Mouse (Mus musculus): ENCODE measurements around the gene Anp32b. TPM values are rescaled to one million over a fixed set of nuclear protein-coding genes. Genes with fewer than 3 reads are reported as not detected.

The Anp32b gene
- polyA plus RNA-seq, 1 experiment from 2014 or later: 403 TPM

DNA sequence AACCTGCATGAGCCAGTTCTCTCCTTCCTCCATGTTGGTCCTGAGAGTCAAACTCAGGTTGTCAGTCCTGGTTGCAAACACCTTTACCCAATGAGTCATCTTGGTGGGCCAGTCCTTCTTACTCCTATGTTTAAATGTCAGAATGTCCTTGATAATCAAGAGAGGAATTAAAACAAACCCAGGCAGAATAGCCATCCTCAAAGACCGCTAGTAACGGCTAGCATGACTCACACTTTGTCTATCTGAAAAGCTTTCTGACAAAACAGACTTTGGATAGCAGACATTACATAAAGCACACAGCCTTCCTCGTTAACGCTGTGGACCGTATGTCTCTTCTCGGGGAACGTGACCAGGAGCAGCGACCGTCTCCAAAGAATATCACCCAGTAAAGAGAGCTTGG, 31.9 kb upstream of the Anp32b start:
- H3K27me3 ChIP-seq (ENCODE audit: control insufficient read depth, insufficient read depth, low read length): no peaks in the 10 kb centered on the region
- no peak overlapping the region for H3K4me2 ChIP-seq (ENCODE audit: low read depth, severe bottlenecking)
- H3K36me3 ChIP-seq (ENCODE audit: control insufficient read depth, insufficient read depth, low read length): no peaks in the 10 kb centered on the region
- H3K27ac ChIP-seq (replicated peaks; ENCODE audit: low read depth, low read length): no peak overlapping the region
- no peaks in the 10 kb centered on the region for H3K9me3 ChIP-seq (ENCODE audit: control insufficient read depth, low read length)
- no peak for DNase-seq (ENCODE audit: low spot score)
- ATAC-seq (ENCODE audit: insufficient number of reproducible peaks, low FRiP score, low TSS enrichment, low read depth): no peak
- H3K4me1 ChIP-seq (ENCODE audit: control insufficient read depth, insufficient read depth, low read length): no peaks in the 10 kb centered on the region
- no peak overlapping the region for H3K4me3 ChIP-seq (ENCODE audit: low read depth, low read length)
- no peak overlapping the region for H3K9ac ChIP-seq (ENCODE audit: low read length)
- WGBS: 89% methylated on average over 9 of the region's 9 CpGs

DNA sequence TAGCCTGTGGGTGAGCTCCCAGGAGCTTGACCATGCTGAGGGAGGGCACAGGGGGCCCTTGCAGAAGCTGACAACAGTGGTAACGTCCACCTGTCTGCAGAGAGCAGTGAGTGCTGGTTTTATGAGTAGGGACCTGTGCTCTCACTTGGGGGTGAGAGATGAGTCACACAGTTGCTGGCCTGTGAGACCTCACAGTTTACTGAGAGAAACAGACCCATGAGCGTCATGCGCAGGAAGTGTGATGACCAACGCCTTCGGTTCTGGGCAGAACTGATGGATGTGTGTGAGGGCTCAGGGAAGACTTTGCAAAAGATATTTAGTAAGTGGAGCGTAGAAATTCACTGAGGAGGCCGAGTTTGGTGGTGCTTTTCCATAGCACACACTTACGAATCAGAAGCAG, 28.1 kb upstream of the Anp32b start:
- Histone ChIP-seq H3K9me3 (ENCODE audit: control insufficient read depth, low read length) (no peaks in the 10 kb centered on the region), H3K4me2 (ENCODE audit: low read depth, severe bottlenecking) (no peak overlapping the region), H3K4me3 (ENCODE audit: low read depth, low read length) (no peak overlapping the region), H3K4me1 (ENCODE audit: control insufficient read depth, insufficient read depth, low read length) (no peaks in the 10 kb centered on the region), H3K36me3 (ENCODE audit: control insufficient read depth, insufficient read depth, low read length) (no peaks in the 10 kb centered on the region), H3K9ac (ENCODE audit: low read length) (no peak overlapping the region), H3K27me3 (ENCODE audit: control insufficient read depth, insufficient read depth, low read length) (no peaks in the 10 kb centered on the region), H3K27ac (replicated peaks; ENCODE audit: low read depth, low read length) (no peak overlapping the region)
- 58% methylated on average over 8 of the region's 8 CpGs for WGBS
- DNase-seq (ENCODE audit: low spot score) (no peak), ATAC-seq (ENCODE audit: insufficient number of reproducible peaks, low FRiP score, low TSS enrichment, low read depth) (no peak)

DNA sequence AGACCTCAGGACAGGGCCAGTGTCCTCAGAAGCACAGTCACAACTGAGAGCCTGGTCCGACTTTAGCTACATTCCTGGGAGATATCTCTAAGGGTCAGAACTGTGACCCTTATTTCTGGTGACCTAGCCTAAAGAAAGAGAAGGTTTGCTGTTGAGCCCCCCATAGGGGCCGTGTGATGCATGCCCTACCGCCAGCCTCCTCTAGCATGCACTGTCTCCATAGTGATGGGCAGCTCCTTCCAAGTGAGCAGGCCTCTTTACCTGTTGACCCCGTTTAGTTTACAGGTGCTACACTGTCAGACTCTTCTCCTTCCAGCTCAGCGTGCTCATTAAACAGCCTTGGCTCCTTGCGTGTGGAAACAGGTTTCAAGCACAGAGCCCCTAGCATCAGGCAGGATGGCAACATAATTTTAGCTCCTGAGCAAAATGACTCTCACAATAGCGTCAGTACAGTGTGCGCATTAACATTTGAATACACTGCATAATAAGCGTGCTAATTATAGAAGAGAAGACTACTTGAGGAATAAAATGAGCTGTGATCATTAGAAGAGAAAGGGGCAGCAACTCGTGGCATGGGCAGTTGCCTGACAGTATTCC, 21.7 kb upstream of the Anp32b start:
- ATAC-seq (ENCODE audit: insufficient number of reproducible peaks, low FRiP score, low TSS enrichment, low read depth): no peak
- Histone ChIP-seq H3K9me3 (ENCODE audit: control insufficient read depth, low read length) (no peaks in the 10 kb centered on the region), H3K27ac (replicated peaks; ENCODE audit: low read depth, low read length) (no peak overlapping the region), H3K4me3 (ENCODE audit: low read depth, low read length) (no peak overlapping the region), H3K9ac (ENCODE audit: low read length) (no peak overlapping the region), H3K27me3 (ENCODE audit: control insufficient read depth, insufficient read depth, low read length) (no peaks in the 10 kb centered on the region), H3K36me3 (ENCODE audit: control insufficient read depth, insufficient read depth, low read length) (no peaks in the 10 kb centered on the region), H3K4me2 (ENCODE audit: low read depth, severe bottlenecking) (no peak overlapping the region), H3K4me1 (ENCODE audit: control insufficient read depth, insufficient read depth, low read length) (no peaks in the 10 kb centered on the region)
- DNase-seq (ENCODE audit: low spot score): no peak
- 68% methylated on average over 10 of the region's 10 CpGs for WGBS

DNA sequence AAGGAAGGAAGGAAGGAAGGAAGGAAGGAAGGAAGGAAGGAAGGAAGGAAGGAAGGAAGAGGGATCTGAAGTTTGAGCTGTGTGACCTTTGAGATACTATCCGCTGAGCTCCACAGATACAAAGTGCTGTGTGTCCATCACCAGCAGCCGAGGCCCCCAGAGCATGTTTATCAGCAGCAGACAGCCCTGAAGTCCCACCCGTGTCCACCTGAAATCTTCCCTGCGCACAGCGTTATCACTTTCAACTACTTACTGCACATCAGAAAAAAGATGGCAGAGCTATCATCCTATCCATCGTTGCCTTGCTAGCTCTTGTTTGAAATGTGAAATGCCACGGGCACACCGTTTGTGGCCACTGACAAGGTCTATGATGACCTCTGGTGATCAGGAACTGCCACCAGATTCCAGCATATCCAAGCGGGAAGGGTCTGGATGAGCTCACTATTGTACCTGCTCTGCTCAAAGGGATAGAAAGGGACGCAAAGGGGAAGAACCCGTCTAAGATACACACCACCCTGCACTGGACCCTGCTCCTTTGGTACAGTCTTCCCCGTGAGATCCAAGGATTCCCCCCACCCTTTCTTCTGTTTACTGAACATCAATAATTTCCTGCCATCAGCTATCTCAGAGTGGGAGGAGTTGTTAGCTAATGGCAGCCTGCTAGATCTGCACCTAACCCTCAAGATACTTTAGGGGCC, 18.2 kb upstream of the Anp32b start:
- DNase-seq (ENCODE audit: low spot score) (no peak), ATAC-seq (ENCODE audit: insufficient number of reproducible peaks, low FRiP score, low TSS enrichment, low read depth) (no peak)
- no peak overlapping the region for H3K4me2 ChIP-seq (ENCODE audit: low read depth, severe bottlenecking)
- H3K27ac ChIP-seq (replicated peaks; ENCODE audit: low read depth, low read length): no peak overlapping the region
- no peaks in the 10 kb centered on the region for H3K9me3 ChIP-seq (ENCODE audit: control insufficient read depth, low read length)
- no peak overlapping the region for H3K9ac ChIP-seq (ENCODE audit: low read length)
- no peaks in the 10 kb centered on the region for H3K36me3 ChIP-seq (ENCODE audit: control insufficient read depth, insufficient read depth, low read length)
- no peaks in the 10 kb centered on the region for H3K4me1 ChIP-seq (ENCODE audit: control insufficient read depth, insufficient read depth, low read length)
- no peaks in the 10 kb centered on the region for H3K27me3 ChIP-seq (ENCODE audit: control insufficient read depth, insufficient read depth, low read length)
- WGBS: 87% methylated on average over 12 of the region's 12 CpGs
- no peak overlapping the region for H3K4me3 ChIP-seq (ENCODE audit: low read depth, low read length)

DNA sequence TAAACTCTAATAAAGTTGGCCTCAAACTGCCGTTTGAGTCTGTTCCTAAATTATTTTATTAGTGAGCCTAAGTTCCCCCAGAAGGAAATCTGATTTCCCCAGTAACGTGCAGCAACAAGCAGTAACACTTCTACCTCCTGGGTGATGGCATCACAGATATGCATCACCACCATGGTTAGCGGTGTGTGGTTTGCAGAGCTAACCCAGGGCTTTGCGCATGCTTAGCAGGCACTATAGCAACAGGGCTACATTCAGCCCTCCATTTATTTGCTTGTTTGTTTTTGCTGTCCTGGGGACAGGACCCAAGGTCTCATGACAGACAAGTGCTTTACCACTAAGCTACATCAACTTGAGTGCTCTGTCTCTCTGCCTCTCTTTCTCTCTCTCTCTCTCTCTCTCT, 8.2 kb upstream of the Anp32b start:
- H3K9ac ChIP-seq (ENCODE audit: low read length): no peak overlapping the region
- no peak overlapping the region for H3K4me3 ChIP-seq (ENCODE audit: low read depth, low read length)
- H3K4me2 ChIP-seq (ENCODE audit: low read depth, severe bottlenecking): no peak overlapping the region
- no peak for DNase-seq (ENCODE audit: low spot score)
- no peaks in the 10 kb centered on the region for H3K4me1 ChIP-seq (ENCODE audit: control insufficient read depth, insufficient read depth, low read length)
- ATAC-seq (ENCODE audit: insufficient number of reproducible peaks, low FRiP score, low TSS enrichment, low read depth): no peak
- WGBS: 69% methylated on average over 4 of the region's 4 CpGs
- H3K36me3 ChIP-seq (ENCODE audit: control insufficient read depth, insufficient read depth, low read length): no peaks in the 10 kb centered on the region
- H3K27me3 ChIP-seq (ENCODE audit: control insufficient read depth, insufficient read depth, low read length): no peaks in the 10 kb centered on the region
- H3K27ac ChIP-seq (replicated peaks; ENCODE audit: low read depth, low read length): no peak overlapping the region
- H3K9me3 ChIP-seq (ENCODE audit: control insufficient read depth, low read length): no peaks in the 10 kb centered on the region

DNA sequence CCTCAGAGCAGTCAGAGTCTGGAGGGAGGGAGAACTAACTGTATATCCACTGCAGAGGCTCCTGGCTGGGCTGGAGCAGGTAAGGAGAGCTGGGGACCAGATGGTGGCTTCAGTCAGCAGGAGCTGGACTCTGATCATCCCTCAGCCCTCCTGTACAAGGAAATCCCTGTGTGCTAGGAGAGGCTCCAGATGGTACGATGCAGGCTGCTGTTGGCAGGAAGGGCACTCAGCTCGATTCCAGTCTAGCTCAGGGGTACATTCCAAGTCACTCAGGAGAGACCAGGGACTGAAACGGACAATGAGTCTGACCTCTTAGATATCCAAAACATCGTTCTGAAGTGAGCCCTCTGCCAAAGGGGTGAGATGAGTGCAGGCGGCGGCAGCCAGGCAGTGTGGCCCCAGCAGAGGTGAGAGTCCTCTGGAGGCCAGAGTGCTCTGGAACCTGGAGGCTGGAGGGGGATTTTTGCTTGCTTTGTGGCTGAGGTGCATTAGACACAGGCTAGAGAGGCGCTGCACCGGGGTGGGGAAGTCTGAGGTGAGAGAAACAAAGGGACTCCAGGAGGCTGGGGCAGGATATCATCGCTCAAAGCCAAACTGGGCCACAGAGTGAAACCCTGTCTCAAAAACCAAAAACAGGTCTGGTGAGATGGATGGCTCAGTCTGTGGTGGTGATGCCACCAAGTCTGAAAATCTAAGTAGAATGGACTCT, 5.3 kb upstream of the Anp32b start:
- no peaks in the 10 kb centered on the region for H3K36me3 ChIP-seq (ENCODE audit: control insufficient read depth, insufficient read depth, low read length)
- H3K4me3 ChIP-seq (ENCODE audit: low read depth, low read length): no peak overlapping the region
- H3K4me2 ChIP-seq (ENCODE audit: low read depth, severe bottlenecking): no peak overlapping the region
- no peak overlapping the region for H3K27ac ChIP-seq (replicated peaks; ENCODE audit: low read depth, low read length)
- 0 out of 2 replicates have a peak overlapping the region, but pooled peaks have one; percentile 17 for H3K9ac ChIP-seq (ENCODE audit: low read length)
- no peaks in the 10 kb centered on the region for H3K27me3 ChIP-seq (ENCODE audit: control insufficient read depth, insufficient read depth, low read length)
- DNase-seq (ENCODE audit: low spot score) (no peak), ATAC-seq (ENCODE audit: insufficient number of reproducible peaks, low FRiP score, low TSS enrichment, low read depth) (no peak)
- WGBS: 57% methylated on average over 9 of the region's 9 CpGs
- H3K4me1 ChIP-seq (ENCODE audit: control insufficient read depth, insufficient read depth, low read length): no peaks in the 10 kb centered on the region
- H3K9me3 ChIP-seq (ENCODE audit: control insufficient read depth, low read length): no peaks in the 10 kb centered on the region

DNA sequence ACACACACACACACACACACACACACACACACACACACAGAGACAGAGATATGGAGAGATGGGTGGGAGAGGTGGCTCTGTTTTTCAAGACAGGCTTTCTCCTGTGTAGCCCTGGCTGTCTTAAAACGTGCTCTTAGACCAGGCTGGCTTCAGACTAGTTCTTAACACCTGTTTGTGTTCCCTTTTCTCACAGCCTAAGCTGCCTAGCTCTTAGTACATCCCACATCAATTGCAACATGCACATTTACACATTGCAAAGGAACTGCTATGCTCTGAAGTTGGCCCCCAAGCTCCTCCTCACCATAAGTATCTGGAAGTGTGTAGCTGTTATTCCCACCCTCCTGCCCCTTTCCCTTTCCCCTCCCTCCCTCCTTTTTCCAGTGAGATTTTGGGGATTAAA, 3.2 kb upstream of the Anp32b start:
- Histone ChIP-seq H3K36me3 (ENCODE audit: control insufficient read depth, insufficient read depth, low read length) (no peaks in the 10 kb centered on the region), H3K4me2 (ENCODE audit: low read depth, severe bottlenecking) (no peak overlapping the region), H3K4me3 (ENCODE audit: low read depth, low read length) (no peak overlapping the region), H3K27me3 (ENCODE audit: control insufficient read depth, insufficient read depth, low read length) (no peaks in the 10 kb centered on the region), H3K27ac (replicated peaks; ENCODE audit: low read depth, low read length) (no peak overlapping the region), H3K9ac (ENCODE audit: low read length) (no peak overlapping the region), H3K4me1 (ENCODE audit: control insufficient read depth, insufficient read depth, low read length) (no peaks in the 10 kb centered on the region), H3K9me3 (ENCODE audit: control insufficient read depth, low read length) (no peaks in the 10 kb centered on the region)
- ATAC-seq (ENCODE audit: insufficient number of reproducible peaks, low FRiP score, low TSS enrichment, low read depth): no peak
- WGBS: 70% methylated on average over 1 of the region's 1 CpGs
- DNase-seq (ENCODE audit: low spot score): no peak

DNA sequence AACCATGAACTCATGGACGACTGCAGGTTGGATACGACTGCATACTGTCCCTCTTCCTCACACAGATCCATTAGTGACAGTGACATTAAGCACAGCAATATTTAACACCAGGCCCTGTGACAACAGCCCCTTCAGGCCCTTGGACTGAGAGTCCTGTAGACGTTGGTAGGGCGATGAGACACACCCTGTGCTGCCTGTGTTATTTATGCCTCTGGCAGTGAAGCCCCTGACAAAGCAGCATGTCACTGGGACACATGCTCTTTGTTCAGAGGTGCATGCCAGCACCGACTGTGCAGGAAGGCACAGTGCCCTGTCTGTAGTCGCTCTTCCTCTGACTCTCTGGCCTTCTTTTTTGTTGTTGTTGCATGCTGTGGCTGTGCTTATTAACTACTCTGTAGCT, 1.8 kb upstream of the Anp32b start:
- H3K4me1 ChIP-seq (ENCODE audit: control insufficient read depth, insufficient read depth, low read length): peaks cover 11% of the 10 kb centered on the region
- H3K9ac ChIP-seq (ENCODE audit: low read length): no peak overlapping the region
- H3K27ac ChIP-seq (replicated peaks; ENCODE audit: low read depth, low read length): no peak overlapping the region
- no peaks in the 10 kb centered on the region for H3K9me3 ChIP-seq (ENCODE audit: control insufficient read depth, low read length)
- DNase-seq (ENCODE audit: low spot score) (no peak), ATAC-seq (ENCODE audit: insufficient number of reproducible peaks, low FRiP score, low TSS enrichment, low read depth) (no peak)
- no peak overlapping the region for H3K4me2 ChIP-seq (ENCODE audit: low read depth, severe bottlenecking)
- H3K36me3 ChIP-seq (ENCODE audit: control insufficient read depth, insufficient read depth, low read length): no peaks in the 10 kb centered on the region
- H3K27me3 ChIP-seq (ENCODE audit: control insufficient read depth, insufficient read depth, low read length): no peaks in the 10 kb centered on the region
- WGBS: 66% methylated on average over 6 of the region's 6 CpGs
- no peak overlapping the region for H3K4me3 ChIP-seq (ENCODE audit: low read depth, low read length)

Measured in limb, embryonic 11.5 days (tissue).